Mouse (Mus musculus): Measurements from ENCODE around the gene Gm20431. TPM values are rescaled to one million over a fixed set of nuclear protein-coding genes. Genes with fewer than 3 reads are reported as not detected.

The Gm20431 gene
- total and polyA plus RNA-seq, 2 experiments from 2014 or later = 12.0 TPM; not detected in 1

- WGBS = 24% methylated on average over 13 of the region's 13 CpGs
- Histone ChIP-seq H3K4me3 (ENCODE audit: low read depth, low read length) (peak overlapping the region; percentile 78), H3K27me3 (ENCODE audit: insufficient read depth, low read length) (no peaks in the 10 kb centered on the region), H3K36me3 (ENCODE audit: insufficient read depth, low read length) (0 out of 2 replicates have a peak, but pooled peaks cover 3% of the 10 kb centered on the region), H3K4me1 (ENCODE audit: insufficient read depth, low read length) (peaks cover 11% of the 10 kb centered on the region), H3K27ac (ENCODE audit: low read depth, low read length) (peak overlapping the region; percentile 18; the same call in 1 of the 2 replicates), H3K4me2 (ENCODE audit: low read depth, low read length, poor library complexity, severe bottlenecking) (peak overlapping the region; percentile 94), H3K9ac (replicated peaks; ENCODE audit: low read length, poor library complexity, severe bottlenecking) (peak overlapping the region; percentile 81), H3K9me3 (ENCODE audit: low read length) (no peaks in the 10 kb centered on the region)
- ATAC-seq (ENCODE audit: low FRiP score) = no peak
- no peak for TF ChIP-seq CTCF (IDR thresholded peaks at IDR 0.05)
- DNase-seq (ENCODE audit: low spot score) = peak; percentile 36
Observed at GRCm38 (mm10) chr2:167659847-167660610, 1.3 kb downstream of the Gm20431 start.

- Histone ChIP-seq H3K4me3 (ENCODE audit: low read depth, low read length) (peak overlapping the region; percentile 78; the same call in 1 of the 2 replicates), H3K9me3 (ENCODE audit: low read length) (no peaks in the 10 kb centered on the region), H3K9ac (replicated peaks; ENCODE audit: low read length, poor library complexity, severe bottlenecking) (no peak overlapping the region), H3K27ac (ENCODE audit: low read depth, low read length) (no peak overlapping the region), H3K4me2 (ENCODE audit: low read depth, low read length, poor library complexity, severe bottlenecking) (peak overlapping the region; percentile 94), H3K36me3 (ENCODE audit: insufficient read depth, low read length) (peaks cover 4% of the 10 kb centered on the region; the same call in 1 of the 2 replicates), H3K27me3 (ENCODE audit: insufficient read depth, low read length) (no peaks in the 10 kb centered on the region), H3K4me1 (ENCODE audit: insufficient read depth, low read length) (peaks cover 11% of the 10 kb centered on the region)
- no peak for TF ChIP-seq CTCF (IDR thresholded peaks at IDR 0.05)
- DNase-seq (ENCODE audit: low spot score) (no peak), ATAC-seq (ENCODE audit: low FRiP score) (no peak)
- WGBS = 78% methylated on average over 10 of the region's 10 CpGs
Observed at GRCm38 (mm10) chr2:167659177-167659846, 2.0 kb downstream of the Gm20431 start.

- Histone ChIP-seq H3K9ac (replicated peaks; ENCODE audit: low read length, poor library complexity, severe bottlenecking) (no peak overlapping the region), H3K4me2 (ENCODE audit: low read depth, low read length, poor library complexity, severe bottlenecking) (no peak overlapping the region), H3K4me1 (ENCODE audit: insufficient read depth, low read length) (peaks cover 11% of the 10 kb centered on the region), H3K4me3 (ENCODE audit: low read depth, low read length) (no peak overlapping the region), H3K36me3 (ENCODE audit: insufficient read depth, low read length) (peaks cover 10% of the 10 kb centered on the region), H3K27me3 (ENCODE audit: insufficient read depth, low read length) (no peaks in the 10 kb centered on the region), H3K27ac (ENCODE audit: low read depth, low read length) (no peak overlapping the region), H3K9me3 (ENCODE audit: low read length) (no peaks in the 10 kb centered on the region)
- no peak for ATAC-seq (ENCODE audit: low FRiP score)
- no peak for DNase-seq (ENCODE audit: low spot score)
- no peak for TF ChIP-seq CTCF (IDR thresholded peaks at IDR 0.05)
- 89% methylated on average over 11 of the region's 11 CpGs for WGBS
Observed at GRCm38 (mm10) chr2:167658712-167659111, 2.6 kb downstream of the Gm20431 start.

- Histone ChIP-seq H3K27ac (ENCODE audit: low read depth, low read length) (no peak overlapping the region), H3K4me1 (ENCODE audit: insufficient read depth, low read length) (peaks cover 11% of the 10 kb centered on the region), H3K27me3 (ENCODE audit: insufficient read depth, low read length) (no peaks in the 10 kb centered on the region), H3K9ac (replicated peaks; ENCODE audit: low read length, poor library complexity, severe bottlenecking) (no peak overlapping the region), H3K9me3 (ENCODE audit: low read length) (no peaks in the 10 kb centered on the region), H3K4me2 (ENCODE audit: low read depth, low read length, poor library complexity, severe bottlenecking) (no peak overlapping the region), H3K36me3 (ENCODE audit: insufficient read depth, low read length) (peaks cover 17% of the 10 kb centered on the region), H3K4me3 (ENCODE audit: low read depth, low read length) (no peak overlapping the region)
- no peak for DNase-seq (ENCODE audit: low spot score)
- WGBS = 94% methylated on average over 4 of the region's 4 CpGs
- no peak for TF ChIP-seq CTCF (IDR thresholded peaks at IDR 0.05)
- no peak for ATAC-seq (ENCODE audit: low FRiP score)
Observed at GRCm38 (mm10) chr2:167657973-167658372, 3.3 kb downstream of the Gm20431 start.

GRCm38 (mm10) chr2:167656629-167657478 is 4.4 kb downstream of the Gm20431 start:
- no peak for ATAC-seq (ENCODE audit: low FRiP score)
- DNase-seq (ENCODE audit: low spot score) = no peak
- Histone ChIP-seq H3K27ac (ENCODE audit: low read depth, low read length) (no peak overlapping the region), H3K9me3 (ENCODE audit: low read length) (no peaks in the 10 kb centered on the region), H3K36me3 (ENCODE audit: insufficient read depth, low read length) (peaks cover 21% of the 10 kb centered on the region), H3K4me1 (ENCODE audit: insufficient read depth, low read length) (peaks cover 11% of the 10 kb centered on the region), H3K4me2 (ENCODE audit: low read depth, low read length, poor library complexity, severe bottlenecking) (no peak overlapping the region), H3K27me3 (ENCODE audit: insufficient read depth, low read length) (no peaks in the 10 kb centered on the region), H3K9ac (replicated peaks; ENCODE audit: low read length, poor library complexity, severe bottlenecking) (no peak overlapping the region), H3K4me3 (ENCODE audit: low read depth, low read length) (no peak overlapping the region)
- WGBS = 86% methylated on average over 16 of the region's 16 CpGs
- TF ChIP-seq CTCF (IDR thresholded peaks at IDR 0.05) = no peak

All from midbrain, postnatal 0 days (tissue).